Mouse (Mus musculus) E14TG2a.4 (cell line): Measurements from ENCODE around the gene H2-Ob.

Experiments used
- CTCF ChIP-seq: conservative IDR thresholded peaks from 2 replicates; pipeline ENCODE4 v1.5.1; 2014; ENCODE audit warnings: low read length
- NANOG ChIP-seq: IDR thresholded peaks from 2 replicates; pipeline ENCODE4 v1.6.1; 2014; ENCODE audit warnings: borderline replicate concordance, low read length, mixed read lengths

- no peak for TF ChIP-seq CTCF
- no peak for TF ChIP-seq NANOG
Observed at GRCm38 (mm10) chr17:34207456-34207855, 31.2 kb upstream of the H2-Ob start.
